Mouse (Mus musculus): ENCODE measurements around the gene Syn2.

- no peak for TF ChIP-seq CTCF (IDR thresholded peaks at IDR 0.05; ENCODE audit: insufficient read depth, low read depth, low read length)
- no peak for TF ChIP-seq POLR2A (IDR thresholded peaks at IDR 0.05; ENCODE audit: insufficient read depth, low read depth, low read length)
Measured at GRCm38 (mm10) chr6:115126851-115127250, 7.9 kb upstream of the Syn2 start.

Data from olfactory bulb, adult 2 months (tissue).